25 mouse cellular contexts compared by ENCODE assay signal in genomic region chr12:117497361-117497760, GRCm38 (mm10). TPM values are rescaled to one million over a fixed set of nuclear protein-coding genes. Genes with fewer than 3 reads are reported as not detected.
DNase-seq lines count a peak whose midpoint lies in the region; TF ChIP-seq lines count a peak whose summit lies in the region.
"Had no signal": no experiment of that assay in that cellular context is flagged by ENCODE, and none has a peak within 500 bp of the region (broad histone marks: within the 10 kb centered on the region; RNA-seq: fewer than 3 reads in every experiment).

No protein-coding gene starts in this region.

- intact Hi-C loops in heart, adult 2 months (cut with DNase I), result loop anchor here (5.0 kb wide), 2 partner anchors 35 to 70 kb away; no protein-coding TSS in a partner anchor

- H3K4me3 ChIP-seq in heart, adult 2 months, result no peak overlapping the region
- H3K4me3 ChIP-seq: embryonic facial prominence, embryonic 10.5 days; embryonic facial prominence, embryonic 13.5 days; erythroblast, embryonic 14.5 days; forebrain, embryonic 12.5 days; heart, embryonic 12.5 days; heart, embryonic 15.5 days; hindbrain, embryonic 10.5 days; hindbrain, embryonic 13.5 days had no signal

- no peak for TF ChIP-seq EP300 in heart, adult 2 months (IDR thresholded peaks at IDR 0.05; ENCODE audit: insufficient read depth, low read depth, low read length)

- H3K27ac ChIP-seq in heart, adult 2 months, result peak overlapping the region; percentile 26; the same call in 1 of the 2 replicates
- H3K27ac ChIP-seq: embryonic facial prominence, embryonic 10.5 days; embryonic facial prominence, embryonic 13.5 days; forebrain, embryonic 12.5 days; heart, embryonic 15.5 days; hindbrain, embryonic 10.5 days; hindbrain, embryonic 13.5 days had no signal

- WGBS in heart, adult 2 months, result 94% methylated on average over 1 of the region's 1 CpGs

- H3K79me2 ChIP-seq in heart, adult 2 months (replicated peaks; ENCODE audit: control insufficient read depth, insufficient read depth, low read length), result no peaks in the 10 kb centered on the region

- H3K27me3 ChIP-seq in heart, adult 2 months (ENCODE audit: control insufficient read depth, insufficient read depth, low read length), result no peaks in the 10 kb centered on the region
- H3K27me3 ChIP-seq: embryonic facial prominence, embryonic 13.5 days; heart, embryonic 12.5 days; heart, embryonic 15.5 days; hindbrain, embryonic 13.5 days had no signal

- TF ChIP-seq CTCF in heart, adult 2 months (IDR thresholded peaks at IDR 0.05), result no peak

- peaks cover 13% of the 10 kb centered on the region for H3K4me1 ChIP-seq in heart, adult 2 months (ENCODE audit: control insufficient read depth, insufficient read depth, low read length)
- H3K4me1 ChIP-seq: forebrain, embryonic 12.5 days had no signal

- H3K36me3 ChIP-seq in heart, adult 2 months (ENCODE audit: control insufficient read depth, insufficient read depth, low read length), result no peaks in the 10 kb centered on the region
- H3K36me3 ChIP-seq: embryonic facial prominence, embryonic 10.5 days; embryonic facial prominence, embryonic 13.5 days; forebrain, embryonic 12.5 days; heart, embryonic 12.5 days; heart, embryonic 15.5 days; hindbrain, embryonic 10.5 days; hindbrain, embryonic 13.5 days had no signal

- TF ChIP-seq POLR2A in heart, adult 2 months (IDR thresholded peaks at IDR 0.05; ENCODE audit: insufficient read depth, low read depth, low read length), result no peak

- no peak overlapping the region for H3K9ac ChIP-seq in heart, adult 2 months (ENCODE audit: low read depth, low read length)
- H3K9ac ChIP-seq: embryonic facial prominence, embryonic 13.5 days; forebrain, embryonic 12.5 days; heart, embryonic 12.5 days; heart, embryonic 15.5 days; hindbrain, embryonic 13.5 days had no signal

- DNase-seq in heart, adult 2 months, result no peak
- DNase-seq in heart, adult 9 months (ENCODE audit: low spot score in 2 of 2), result no peak
- peak; percentile 21 to 32 for DNase-seq in layer of hippocampus, adult 8-10 months (ENCODE audit: low spot score in 2 of 2)
- no peak for DNase-seq in layer of hippocampus, adult 11-12 months (ENCODE audit: low spot score)
- peak; percentile 37 for DNase-seq in brain, adult 2 months (ENCODE audit: low read depth, low spot score)
- DNase-seq in cerebellum, postnatal 14 days, result no peak
- DNase-seq: adrenal gland, adult 8-10 months; adrenal gland, postnatal 25 days; cerebellum, adult 11 months; cerebellum, adult 2 months; cerebellum, adult 9-11 months; cerebellum, postnatal 36 days; embryo, embryonic 11 days; gastrocnemius, postnatal 10 days; gastrocnemius, postnatal 36 days; heart, postnatal 10 days; heart, postnatal 36 days had no signal

RNA-seq across cellular contexts. Expression of gene Rapgef5, which starts 18.9 kb away (rescaled TPM):
- total RNA-seq in heart, adult 2 months (2021), result 10 to 100 TPM; 29.9 to 33.0 TPM
- 11.4 and 21.2 TPM in 2 replicates for polyA plus RNA-seq in heart, adult 2 months (2012; rRNA removed)
- 100 to 1,000 TPM; 193 to 200 (median 198) TPM for total RNA-seq in layer of hippocampus, adult 8-10 months (2022)

Comparison
In these comparisons a context has a peak if more than half of its experiments do, and no peak if none do; other contexts are left out.
1. DNase-seq: peak in layer of hippocampus, adult 8-10 months (2 of 2) and brain, adult 2 months (single experiment); none in heart, adult 2 months (0 of 2), heart, adult 9 months (0 of 2), layer of hippocampus, adult 11-12 months (single experiment) and cerebellum, postnatal 14 days (0 of 2).
2. RNA of gene Rapgef5, which starts 18.9 kb away (total RNA-seq): 193 to 200 TPM in layer of hippocampus, adult 8-10 months; 29.9 to 33.0 TPM in heart, adult 2 months; every median in the first group is over 4 times any median in the second.